8 mouse cellular contexts compared by ENCODE assay signal in genomic region chr5:116419322-116420045, GRCm38 (mm10). TPM values are rescaled to one million over a fixed set of nuclear protein-coding genes. Genes with fewer than 3 reads are reported as not detected.
A peak's percentile ranks its signal among the peaks of the same experiment; 100 is the strongest.
DNase-seq lines count a peak whose midpoint lies in the region; TF ChIP-seq lines count a peak whose summit lies in the region.
"Had no signal": no experiment of that assay in that cellular context is flagged by ENCODE, and none has a peak within 500 bp of the region (broad histone marks: within the 10 kb centered on the region; RNA-seq: fewer than 3 reads in every experiment).

No protein-coding gene starts in this region.

- TF ChIP-seq EP300 in heart, adult 2 months (IDR thresholded peaks at IDR 0.05; ENCODE audit: insufficient read depth, low read depth, low read length): no peak

- peak overlapping the region; percentile 52 for H3K9ac ChIP-seq in heart, adult 2 months (ENCODE audit: low read depth, low read length)

- peak; percentile 96 for DNase-seq in heart, adult 11 months
- no peak for DNase-seq in heart, postnatal 36 days
- peak; percentile 53 for DNase-seq in brain, adult 2 months (ENCODE audit: low read depth, low spot score)
- DNase-seq in heart, adult 2 months: peak in 1 of 2 experiments; percentile 63
- peak; percentile 27 for DNase-seq in lung, postnatal 14 days
- no peak for DNase-seq in kidney, postnatal 25 days
- DNase-seq in layer of hippocampus, adult 9-10 months (ENCODE audit: low spot score): no peak

- TF ChIP-seq POLR2A in heart, adult 2 months (IDR thresholded peaks at IDR 0.05; ENCODE audit: insufficient read depth, low read depth, low read length): peak; percentile 27; the same call in 1 of the 2 replicates

- intact Hi-C loops in heart, postnatal 36 days (cut with DNase I): no loop called here
- intact Hi-C loops in heart, adult 2 months (cut with DNase I): no loop called here

- H3K27me3 ChIP-seq in heart, adult 2 months (ENCODE audit: control insufficient read depth, insufficient read depth, low read length): no peaks in the 10 kb centered on the region

- H3K27ac ChIP-seq in heart, adult 2 months: peak overlapping the region; percentile 82

- H3K36me3 ChIP-seq in heart, adult 2 months (ENCODE audit: control insufficient read depth, insufficient read depth, low read length): peaks cover 3% of the 10 kb centered on the region; the same call in 1 of the 2 replicates

- H3K4me3 ChIP-seq in heart, adult 2 months: peak overlapping the region; percentile 43

- H3K4me1 ChIP-seq in heart, adult 2 months (ENCODE audit: control insufficient read depth, insufficient read depth, low read length): peaks cover 2% of the 10 kb centered on the region; the same call in 1 of the 2 replicates

- no peaks in the 10 kb centered on the region for H3K79me2 ChIP-seq in heart, adult 2 months (replicated peaks; ENCODE audit: control insufficient read depth, insufficient read depth, low read length)

- no peak for TF ChIP-seq CTCF in heart, adult 2 months (IDR thresholded peaks at IDR 0.05)

- 37% methylated on average over 6 of the region's 6 CpGs for WGBS in heart, adult 2 months

RNA-seq across cellular contexts. Expression of gene Hspb8, which starts 3.2 kb away (rescaled TPM):
- total RNA-seq in heart, postnatal 36 days (2021): 100 to 1,000 TPM; 386 to 424 TPM
- 100 to 1,000 TPM; 419 to 483 TPM for total RNA-seq in heart, adult 2 months (2021)
- polyA plus RNA-seq in heart, adult 2 months (2012; rRNA removed): 552 and 677 TPM in 2 replicates
- total RNA-seq: megakaryocyte, adult 5-6 weeks had no signal

Comparison
In these comparisons a context has a peak if more than half of its experiments do, and no peak if none do; other contexts are left out.
1. DNase-seq: peak in heart, adult 11 months (single experiment), brain, adult 2 months (single experiment) and lung, postnatal 14 days (single experiment); none in heart, postnatal 36 days (0 of 2), kidney, postnatal 25 days (0 of 2) and layer of hippocampus, adult 9-10 months (single experiment).